Mouse (Mus musculus) c-Kit-positive CD71-negative TER-119-negative erythroid progenitor cells, embryonic 14.5 days (primary cell): ENCODE data around the gene Gpr156.
"Not testable (repeated sequence)": the region's sequence is repeated elsewhere in the genome, so short reads cannot be mapped to it uniquely, and the experiment has no call there.

Source experiments
- DNase-seq: peaks from one replicate; pipeline ENCODE4 v3.0.0-alpha.2; 2013; ENCODE audit warnings: low read depth

Gene Gpr156

DNA sequence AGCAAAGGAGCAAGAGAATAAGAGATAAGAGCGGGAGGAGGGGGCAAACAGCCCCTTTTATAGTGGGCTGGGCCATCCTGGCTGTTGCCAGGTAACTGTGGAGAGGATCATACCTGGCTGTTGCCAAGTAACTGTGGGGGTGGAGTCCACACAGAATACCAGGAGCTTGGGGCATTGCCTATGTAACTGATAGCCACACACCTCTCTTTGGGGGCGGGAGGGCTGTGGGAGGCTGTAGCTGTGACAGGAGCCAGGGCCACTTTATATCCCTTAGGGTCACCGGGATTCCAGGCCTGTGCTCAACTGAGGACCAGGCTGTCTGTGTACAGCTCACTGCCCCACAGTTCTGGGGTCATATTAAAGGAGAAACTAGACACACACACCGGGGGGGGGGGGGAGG is 40.5 kb downstream of the Gpr156 start:
- DNase-seq = no peak

GRCm38 (mm10) chr16:37962696-37963095 is 46.4 kb downstream of the Gpr156 start:
- not testable (repeated sequence) for DNase-seq

DNA sequence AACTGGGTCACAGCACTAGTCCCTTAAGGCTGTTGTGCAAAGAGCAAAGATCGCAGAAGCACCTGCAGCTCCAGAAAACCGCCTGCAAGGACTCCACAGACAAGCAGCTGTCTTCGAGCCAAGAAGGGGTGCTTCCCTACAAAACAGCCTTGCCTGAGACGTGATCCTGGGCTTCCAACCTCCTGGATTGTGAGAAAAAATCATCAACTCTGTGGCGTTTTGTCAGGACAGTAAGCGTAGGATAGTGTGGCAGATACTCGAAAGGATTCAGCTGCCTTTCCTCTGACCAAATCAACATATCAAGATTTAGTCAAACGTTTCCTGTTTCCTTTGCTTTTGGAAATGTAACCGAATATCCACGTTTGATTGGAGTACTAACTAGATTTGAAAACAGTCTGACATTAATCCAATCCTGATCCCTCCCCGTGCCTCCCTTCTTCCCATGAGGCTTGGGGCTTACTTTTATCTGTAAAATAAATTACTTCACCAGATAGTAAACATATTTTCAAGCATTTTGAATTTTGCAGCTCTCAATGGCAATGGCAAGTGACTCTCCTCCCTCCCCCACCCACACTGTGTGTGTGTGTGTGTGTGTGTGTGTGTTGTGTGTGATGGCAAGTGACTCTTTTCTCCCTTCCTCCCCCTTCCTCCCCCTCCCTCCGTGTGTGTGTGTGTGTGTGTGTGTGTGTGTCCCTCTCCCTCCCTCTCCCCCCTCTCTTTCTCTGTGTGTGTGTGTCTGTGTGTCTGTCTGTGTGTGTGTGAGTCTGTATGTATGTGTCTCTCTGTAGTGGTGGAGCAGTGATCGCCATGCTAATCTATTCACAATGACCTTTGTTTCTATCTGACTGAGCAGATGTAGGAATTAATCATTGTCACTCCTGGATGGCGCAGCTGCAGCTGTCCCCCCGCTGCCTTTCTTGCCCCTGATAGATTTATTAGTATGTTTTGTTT is 47.3 kb downstream of the Gpr156 start:
- no peak for DNase-seq

DNA sequence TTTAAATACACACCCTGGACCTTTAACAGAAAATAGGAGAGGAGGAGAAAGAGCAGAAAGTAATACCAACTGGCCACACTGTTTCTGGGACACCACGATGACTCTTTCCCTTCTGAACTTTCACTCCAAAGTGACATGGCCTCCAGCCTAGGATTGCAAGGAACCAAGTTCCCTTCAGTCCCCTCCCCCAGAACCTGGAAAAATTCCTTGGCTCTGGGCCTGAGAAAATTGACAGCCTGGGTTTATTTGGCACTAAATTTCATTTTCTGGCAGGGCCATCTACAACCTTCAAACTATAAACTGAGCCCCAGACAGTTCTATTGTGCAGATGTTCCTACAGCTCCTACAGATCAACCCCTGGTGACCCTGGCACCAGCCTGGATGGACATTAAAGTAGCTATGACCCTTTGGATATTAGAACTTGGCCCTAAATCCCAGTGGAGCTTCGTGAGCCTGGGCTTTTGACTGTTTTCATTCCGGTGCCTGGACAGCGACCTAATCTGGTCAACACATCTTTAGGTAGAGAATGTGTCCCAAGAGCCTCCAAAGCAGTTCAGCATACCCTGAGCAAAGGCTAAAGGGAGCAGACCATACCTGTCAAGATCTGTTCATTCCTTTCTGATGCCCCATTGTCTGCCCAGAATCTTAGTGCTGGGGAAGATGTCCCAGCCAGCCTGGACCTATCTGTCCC is 48.2 kb downstream of the Gpr156 start:
- DNase-seq = no peak

DNA sequence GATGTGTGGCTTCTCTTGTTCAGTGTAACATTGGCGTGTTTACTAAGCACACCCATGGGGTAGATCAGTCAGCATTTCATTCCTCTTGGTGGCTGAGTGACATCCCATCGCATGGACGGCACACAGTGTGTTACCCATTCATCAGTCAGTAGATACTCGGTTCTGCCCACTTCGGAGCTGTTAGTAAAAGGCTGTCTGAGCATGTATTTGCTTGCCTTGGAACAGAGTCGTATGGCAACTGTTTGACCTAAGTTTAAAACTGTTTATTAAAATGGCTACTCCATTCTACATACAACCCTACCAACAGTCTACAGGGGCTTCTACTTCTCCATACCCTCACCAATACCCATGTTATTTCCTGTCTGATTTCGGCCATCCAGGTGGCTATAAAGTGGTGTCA is 50.6 kb downstream of the Gpr156 start:
- no peak for DNase-seq

DNA sequence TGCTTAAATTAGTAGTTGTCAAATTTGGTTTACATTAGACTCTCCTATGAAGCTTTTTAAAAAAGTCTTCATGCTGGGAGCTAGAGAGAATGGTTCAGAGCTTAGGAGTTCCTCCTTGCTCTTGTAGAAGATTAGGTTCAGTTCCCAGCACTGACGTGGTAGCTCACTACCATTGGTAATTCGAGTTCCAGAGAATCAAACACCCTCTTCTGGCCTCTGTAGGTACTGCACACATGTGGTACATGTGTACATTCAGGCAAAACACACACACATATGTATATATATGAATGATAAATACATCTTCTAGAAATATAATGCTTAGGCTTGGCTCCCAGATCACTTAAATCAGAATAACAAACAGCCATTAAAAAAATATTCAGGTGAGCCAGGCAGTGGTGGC is 51.1 kb downstream of the Gpr156 start:
- DNase-seq = no peak

DNA sequence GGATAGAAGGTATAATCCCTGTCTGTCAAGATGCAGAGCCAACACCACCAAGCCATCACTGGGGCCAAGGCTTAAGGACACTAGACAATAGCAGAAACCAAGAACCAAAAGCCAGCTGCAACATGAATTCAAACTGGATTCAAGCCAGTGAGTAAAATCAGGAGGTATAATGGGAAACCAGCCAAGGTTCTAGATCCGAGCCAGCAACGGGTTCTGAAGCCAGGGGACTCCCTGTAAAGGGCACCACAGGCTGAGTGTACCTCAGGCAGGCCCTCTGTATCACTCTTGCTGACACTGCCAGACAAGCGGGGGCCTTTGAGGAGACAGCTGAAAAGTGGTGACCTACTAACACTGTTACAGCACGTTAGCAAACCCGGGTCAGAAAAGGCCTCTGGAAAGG is 55.2 kb downstream of the Gpr156 start:
- DNase-seq = no peak

GRCm38 (mm10) chr16:37972357-37972756 is 56.1 kb downstream of the Gpr156 start:
- no peak for DNase-seq

DNA sequence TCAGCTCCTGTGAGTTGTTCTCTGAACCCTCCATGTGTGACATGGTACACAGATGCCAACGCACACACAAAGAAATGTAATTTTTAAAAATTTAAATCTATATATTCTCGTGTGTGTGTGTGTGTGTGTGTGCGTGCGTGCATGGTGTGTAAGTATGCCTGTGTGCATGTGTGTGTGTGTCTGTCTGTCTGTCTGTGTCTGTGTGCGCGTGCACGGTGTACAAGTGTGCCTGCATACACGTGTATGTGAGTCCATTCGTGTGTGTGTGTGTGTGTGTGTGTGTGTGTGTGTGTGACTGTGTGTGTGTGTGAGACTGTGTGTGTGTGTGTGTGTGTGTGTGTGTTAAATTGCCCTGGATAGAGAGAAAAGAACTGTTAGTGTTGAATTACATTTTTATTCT is 56.9 kb downstream of the Gpr156 start:
- not testable (repeated sequence) for DNase-seq

DNA sequence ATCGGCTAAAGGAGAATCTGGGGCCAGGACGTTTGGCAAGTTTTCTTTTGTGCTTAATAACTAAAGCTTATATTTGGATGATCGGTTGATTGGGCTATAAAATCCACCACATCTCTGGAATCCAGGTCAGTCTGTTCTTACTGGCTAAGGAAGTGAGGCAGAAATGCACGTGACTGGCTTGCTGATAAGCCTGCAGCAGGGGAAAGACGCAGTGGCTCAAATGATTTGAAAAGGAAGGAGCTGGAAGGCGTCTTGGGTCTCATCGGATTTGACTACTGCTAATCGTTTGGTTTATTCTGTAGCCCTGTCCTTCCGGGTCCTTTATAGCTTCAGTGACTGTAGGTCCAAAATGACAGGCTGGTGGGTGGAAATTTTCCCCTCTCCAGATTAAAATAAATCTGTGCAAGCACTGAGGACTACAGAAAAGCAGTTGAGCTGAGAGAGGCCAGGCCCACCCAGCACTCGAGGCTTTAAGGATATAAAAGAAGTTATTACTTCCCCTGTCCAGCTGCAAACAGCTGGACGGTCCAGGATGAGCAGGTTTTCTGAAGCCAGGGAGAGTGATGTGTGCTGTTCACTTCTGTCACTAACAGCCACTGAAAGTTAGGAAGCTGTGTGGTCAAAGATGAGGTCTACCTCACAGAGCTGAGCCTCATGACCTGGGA is 57.7 kb downstream of the Gpr156 start:
- DNase-seq = no peak

DNA sequence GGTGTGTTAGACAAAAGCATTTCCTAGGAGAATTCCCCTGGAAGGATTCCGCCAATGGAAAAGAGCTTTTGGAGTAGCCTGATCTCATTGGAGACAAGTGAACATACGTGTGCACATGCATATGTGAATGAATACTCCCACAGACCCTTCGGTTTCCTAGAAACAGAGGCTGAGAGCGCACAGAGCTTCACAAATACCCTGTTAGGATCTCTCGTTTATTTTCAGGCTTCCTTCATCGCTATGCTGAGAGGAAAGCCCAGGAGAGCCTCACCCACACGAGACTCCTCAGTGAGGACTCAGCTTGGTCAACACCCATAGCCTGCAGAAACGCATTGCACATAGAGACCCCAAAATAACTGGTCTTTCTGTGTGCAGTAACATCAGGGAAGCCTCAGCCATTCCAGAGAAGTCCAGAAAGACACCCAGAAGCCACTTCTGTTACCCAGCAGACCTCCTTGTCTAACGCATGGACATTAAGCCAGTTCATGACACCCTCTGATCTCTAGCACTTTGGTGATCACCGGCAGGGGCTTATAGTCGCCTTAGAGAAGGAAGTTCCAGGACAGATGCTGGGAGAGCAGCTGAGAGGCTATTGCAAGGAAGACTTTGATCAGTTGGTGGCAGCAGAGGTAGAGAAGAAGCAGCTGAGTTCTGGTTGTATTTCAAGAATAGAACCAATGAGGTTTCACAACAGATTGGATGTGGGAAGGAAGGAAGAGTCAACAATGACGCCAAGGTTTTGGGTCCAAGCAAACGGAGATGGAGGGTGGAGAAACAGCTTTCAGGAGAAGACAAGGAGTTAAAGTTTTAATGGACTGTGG is 58.4 kb downstream of the Gpr156 start:
- DNase-seq = no peak

DNA sequence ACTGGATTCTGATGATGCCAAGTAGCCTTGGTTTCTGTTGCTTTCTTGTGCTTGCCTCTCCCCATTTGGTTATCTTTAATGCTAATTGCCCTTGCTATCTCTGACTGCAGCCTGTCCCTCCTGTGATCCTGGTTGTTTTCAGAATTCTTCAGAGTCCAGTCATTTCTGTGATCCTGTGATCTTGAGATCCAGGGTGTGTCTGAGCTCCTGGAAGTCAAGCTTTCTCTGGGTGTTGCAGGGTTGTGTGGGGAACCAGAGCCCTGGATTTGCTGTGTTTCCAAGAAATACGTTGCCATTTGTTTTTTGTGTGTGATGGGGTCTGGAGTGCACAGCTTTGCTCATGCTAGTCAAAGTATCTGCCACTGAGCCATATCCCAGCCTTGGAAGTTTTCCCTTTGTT is 65.6 kb downstream of the Gpr156 start:
- DNase-seq = no peak

GRCm38 (mm10) chr16:37988211-37988865 is 72.0 kb downstream of the Gpr156 start:
- DNase-seq = no peak

DNA sequence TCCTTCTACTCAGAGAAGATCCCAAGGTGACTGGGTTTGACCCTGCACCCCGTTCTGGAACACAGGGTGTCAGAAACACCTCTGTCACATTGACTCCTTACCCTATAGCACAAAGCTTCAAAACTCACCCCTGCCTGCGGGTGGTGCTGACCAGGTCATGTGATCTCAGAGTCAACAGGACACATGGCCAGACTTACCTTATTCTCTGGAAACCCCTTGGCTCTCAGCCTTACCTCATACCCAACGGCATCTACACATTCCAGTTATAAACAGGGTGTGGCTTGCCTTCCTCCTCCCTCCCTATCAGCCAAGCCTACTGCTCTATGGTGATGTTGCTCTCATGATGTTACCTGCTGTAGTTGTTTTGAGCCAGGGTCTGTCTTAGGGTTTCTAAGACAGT is 73.5 kb downstream of the Gpr156 start:
- DNase-seq = no peak

DNA sequence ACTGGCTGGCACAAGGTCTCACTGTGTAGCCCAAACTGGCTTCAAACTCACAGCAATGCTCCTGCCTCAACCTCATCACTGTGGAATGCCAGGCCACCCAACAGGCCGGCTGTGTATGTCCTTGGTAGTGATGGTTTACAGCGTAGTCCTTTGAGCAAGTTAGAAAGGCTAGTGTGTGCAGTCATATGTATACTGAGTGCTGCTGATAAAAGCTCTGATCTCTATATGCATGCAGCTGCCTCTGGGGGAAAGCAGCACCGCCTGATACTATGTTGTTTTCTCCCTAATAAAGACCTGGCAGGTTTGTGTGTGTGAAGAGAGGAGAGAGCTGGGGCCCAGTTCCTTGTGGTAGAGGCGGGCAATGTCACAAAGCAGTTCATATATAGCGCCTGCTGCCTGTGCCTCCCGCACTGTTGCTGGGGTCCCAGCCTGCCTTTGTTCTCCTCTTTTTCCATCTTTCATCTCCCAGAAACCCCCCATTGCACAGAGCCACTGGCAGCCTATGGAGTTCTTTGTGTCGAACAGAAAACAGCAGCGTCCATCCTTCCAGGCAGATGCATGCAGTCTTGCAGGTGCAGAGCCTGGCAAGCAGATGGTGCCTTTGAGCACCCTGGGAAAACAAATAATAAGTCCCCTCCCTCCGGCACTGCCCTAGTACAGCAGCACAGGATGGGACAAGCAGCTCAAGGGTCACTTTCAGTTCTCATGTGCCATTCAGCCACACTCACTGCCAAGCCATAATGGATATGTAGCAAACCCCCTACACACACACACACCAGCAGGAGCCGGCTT is 74.5 kb downstream of the Gpr156 start:
- no peak for DNase-seq

- DNase-seq = no peak
Measured at GRCm38 (mm10) chr16:37992806-37993205, 76.5 kb downstream of the Gpr156 start.

DNA sequence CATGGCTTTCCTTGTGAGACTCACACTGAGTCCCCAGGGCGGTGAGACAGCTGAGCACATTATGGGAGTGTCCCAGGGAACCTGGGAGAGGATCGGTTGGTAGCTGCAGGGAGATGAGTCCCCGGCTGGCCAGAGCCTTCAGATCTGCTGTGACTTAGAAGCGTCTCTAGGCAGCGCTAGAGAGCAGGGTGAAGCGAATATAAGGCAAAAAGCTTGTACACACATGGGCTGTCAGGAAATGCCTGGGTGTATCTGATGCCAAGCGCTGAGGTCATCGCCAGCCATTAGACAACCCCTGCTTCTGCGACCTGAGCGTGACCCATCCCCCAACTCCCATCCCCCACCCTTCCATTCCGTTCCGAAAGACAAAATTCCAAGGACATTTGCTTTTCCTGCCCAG is 78.4 kb downstream of the Gpr156 start:
- peak; percentile 55 for DNase-seq

DNA sequence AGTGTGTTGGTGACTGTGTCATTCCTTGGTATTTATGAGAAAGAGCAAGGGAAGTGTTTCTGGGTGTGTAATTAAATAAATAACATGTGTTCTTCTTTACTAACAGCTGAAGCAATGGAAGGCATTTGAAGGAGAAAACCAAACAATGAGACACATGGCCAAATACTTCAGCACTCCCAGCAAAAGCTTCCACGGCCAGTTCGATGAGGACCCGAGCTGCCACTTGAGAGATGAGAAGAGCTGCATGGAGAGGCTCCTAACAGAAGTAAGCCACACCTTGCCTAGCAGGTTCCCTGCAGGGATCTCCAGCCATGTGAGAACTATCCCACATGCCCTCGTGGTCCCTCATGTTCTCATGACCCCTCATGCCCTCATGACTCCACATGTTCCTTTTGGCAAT is 81.5 kb downstream of the Gpr156 start:
- no peak for DNase-seq

DNA sequence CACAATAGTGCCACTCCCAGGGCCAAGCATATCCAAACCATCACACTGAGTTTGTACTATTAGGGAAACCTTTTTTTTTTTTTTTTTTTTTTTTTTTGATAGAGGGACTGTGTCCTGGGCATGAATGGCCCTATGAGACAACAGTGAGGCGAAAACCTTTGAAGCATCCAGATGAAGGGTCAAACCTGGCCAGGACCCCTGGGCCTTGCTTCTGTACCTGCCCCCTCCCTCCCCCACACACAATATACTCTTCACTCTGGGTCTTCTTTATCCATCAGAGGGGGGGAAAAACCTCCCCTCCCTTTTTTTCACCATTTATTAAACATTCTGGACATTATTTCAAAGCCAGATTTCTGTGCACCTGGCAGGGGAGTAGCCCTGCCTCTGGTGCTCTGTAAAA is 83.5 kb downstream of the Gpr156 start:
- DNase-seq = no peak

DNA sequence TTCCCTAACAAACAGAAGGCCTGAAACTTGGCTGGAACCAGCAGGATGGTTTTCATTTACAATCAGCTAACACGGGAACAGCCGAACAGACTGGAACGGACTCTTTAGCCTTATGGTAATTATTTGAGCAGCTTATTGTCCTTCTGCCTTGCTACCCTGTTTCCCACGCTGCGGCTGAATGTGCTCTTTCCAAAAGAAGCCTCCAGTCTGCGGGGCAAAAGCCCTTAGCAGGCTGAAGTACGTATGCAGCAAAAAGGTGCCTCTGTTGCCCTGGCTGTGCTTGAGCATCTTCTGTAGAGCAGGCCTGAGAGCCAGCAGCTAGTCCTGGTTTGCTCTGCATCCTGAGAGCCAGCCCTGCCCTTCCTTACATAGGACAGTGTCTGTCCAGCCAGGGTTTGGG is 83.9 kb downstream of the Gpr156 start:
- no peak for DNase-seq

DNA sequence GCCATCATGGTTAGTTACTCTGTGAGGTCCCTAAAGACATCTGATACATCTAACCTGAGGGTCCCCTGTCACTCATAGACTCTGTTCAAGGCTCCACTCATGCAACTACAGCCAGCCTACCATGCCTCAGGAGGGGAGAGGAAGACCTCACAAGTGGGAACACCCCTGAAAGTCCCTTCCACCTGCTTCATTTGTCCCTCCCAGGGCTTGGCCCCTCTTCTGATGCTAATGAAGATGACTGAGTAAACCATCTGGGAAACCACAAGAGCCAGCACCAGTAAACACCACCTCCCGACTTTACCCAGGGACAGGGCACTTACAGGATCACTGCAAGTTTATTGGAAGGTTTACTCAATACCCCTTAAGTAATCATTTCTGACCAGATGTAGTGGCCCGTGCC is 85.5 kb downstream of the Gpr156 start:
- no peak for DNase-seq
